Mouse (Mus musculus): Measurements from ENCODE around the gene Iqcf6. TPM values are rescaled to one million over a fixed set of nuclear protein-coding genes. Genes with fewer than 3 reads are reported as not detected.

Gene Iqcf6
- total and polyA plus RNA-seq, 3 experiments, result not detected

DNA sequence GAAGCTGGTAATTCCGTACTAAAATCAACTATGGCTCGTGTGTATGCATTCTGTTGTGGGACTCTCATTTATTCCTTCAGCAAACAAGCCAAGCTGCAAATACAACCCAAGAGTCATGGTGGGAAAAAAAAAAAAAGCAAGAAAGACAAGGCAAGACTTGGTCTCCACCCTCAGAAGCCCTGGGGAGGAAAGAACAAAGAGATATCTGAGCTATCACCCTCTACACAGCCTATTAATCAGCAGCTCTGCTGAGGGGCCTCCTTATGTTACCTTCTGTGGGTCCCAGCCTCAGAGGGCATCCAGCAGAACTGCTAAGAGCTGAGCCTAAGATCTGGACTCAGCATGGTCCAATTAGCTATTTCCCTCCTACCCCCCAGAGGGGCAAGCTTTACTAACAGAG is 47.5 kb downstream of the Iqcf6 start:
- Histone ChIP-seq H3K36me3 (ENCODE audit: control insufficient read depth in 1 of 2, insufficient read depth in 2 of 2, low read length in 2 of 2) (peaks cover 0 to 4% of the 10 kb centered on the region in 2 experiments), H3K27ac (ENCODE audit: control insufficient read depth, low read depth, low read length) (no peak overlapping the region), H3K4me1 (ENCODE audit: control insufficient read depth in 1 of 2, insufficient read depth in 2 of 2, low read length in 2 of 2) (peaks cover 0 to 1% of the 10 kb centered on the region in 2 experiments; a peak in 1 of 4 replicates)

GRCm38 (mm10) chr9:106675480-106675879 is 49.1 kb downstream of the Iqcf6 start:
- DNase-seq (ENCODE audit: low read depth, low spot score), result peak; percentile 82
- no peak for TF ChIP-seq MXI1 (IDR thresholded peaks at IDR 0.05; ENCODE audit: low read depth, low read length)
- TF ChIP-seq ZMIZ1 (IDR thresholded peaks at IDR 0.05; ENCODE audit: low read depth, low read length), result no peak
- no peak for TF ChIP-seq ZKSCAN1 (IDR thresholded peaks at IDR 0.05; ENCODE audit: low read depth, low read length)
- TF ChIP-seq UBTF (IDR thresholded peaks at IDR 0.05; ENCODE audit: borderline replicate concordance, insufficient read depth, low read depth, low read length), result no peak
- no peak for TF ChIP-seq CHD2 (IDR thresholded peaks at IDR 0.05; ENCODE audit: low read length)
- TF ChIP-seq RAD21 (IDR thresholded peaks at IDR 0.05; ENCODE audit: low read depth, low read length), result peak; percentile 89
- peak; percentile 47 for TF ChIP-seq SIN3A (IDR thresholded peaks at IDR 0.05; ENCODE audit: low read length)
- TF ChIP-seq EP300 (IDR thresholded peaks at IDR 0.05; ENCODE audit: low read depth in 1 of 2, low read length in 2 of 2), result no peak
- no peak for TF ChIP-seq TAL1 (IDR thresholded peaks at IDR 0.05; ENCODE audit: low read length)
- 0 out of 2 replicates have a peak, but pooled peaks have one; percentile 18 for TF ChIP-seq USF1 (IDR thresholded peaks at IDR 0.05; ENCODE audit: low read depth, low read length)
- TF ChIP-seq NRF1 (IDR thresholded peaks at IDR 0.05; ENCODE audit: insufficient read depth, low read depth, low read length, poor library complexity, severe bottlenecking), result no peak
- no peak for TF ChIP-seq MAZ (IDR thresholded peaks at IDR 0.05; ENCODE audit: low read depth, low read length)
- no peak for TF ChIP-seq ZNF384 (IDR thresholded peaks at IDR 0.05; ENCODE audit: low read depth, low read length)
- TF ChIP-seq SMC3 (IDR thresholded peaks at IDR 0.05; ENCODE audit: low read depth, low read length), result peak; percentile 70
- no peak for TF ChIP-seq TBP (IDR thresholded peaks at IDR 0.05; ENCODE audit: low read depth, low read length)
- no peak for TF ChIP-seq MEF2A (IDR thresholded peaks at IDR 0.05; ENCODE audit: extremely low read depth, insufficient replicate concordance, low read depth, low read length, poor library complexity, severe bottlenecking)
- TF ChIP-seq MAFK (IDR thresholded peaks at IDR 0.05; ENCODE audit: borderline replicate concordance, low read depth, low read length), result no peak
- TF ChIP-seq USF2 (IDR thresholded peaks at IDR 0.05; ENCODE audit: borderline replicate concordance in 1 of 2, insufficient read depth in 1 of 2, low read depth in 1 of 2, low read length in 2 of 2), result no peak
- no peak for TF ChIP-seq E2F4 (IDR thresholded peaks at IDR 0.05; ENCODE audit: borderline replicate concordance, low read depth, low read length)
- no peak for TF ChIP-seq KAT2A (conservative IDR thresholded peaks at IDR 0.05; ENCODE audit: low read depth, low read length)
- no peak for TF ChIP-seq GATA1 (IDR thresholded peaks at IDR 0.05; ENCODE audit: low read depth, low read length)
- no peak for TF ChIP-seq MYC (IDR thresholded peaks at IDR 0.05; ENCODE audit: low read depth, low read length)
- no peak for TF ChIP-seq MAX (IDR thresholded peaks at IDR 0.05; ENCODE audit: low read length)
- no peak for TF ChIP-seq RCOR1 (IDR thresholded peaks at IDR 0.05; ENCODE audit: low read depth, low read length)
- no peak for TF ChIP-seq POLR2AphosphoS2 (IDR thresholded peaks at IDR 0.05; ENCODE audit: low read length)
- TF ChIP-seq BHLHE40 (IDR thresholded peaks at IDR 0.05; ENCODE audit: borderline replicate concordance, low read depth, low read length), result no peak
- no peak for TF ChIP-seq GABPA (IDR thresholded peaks at IDR 0.05; ENCODE audit: low read depth, low read length)
- TF ChIP-seq JUND (IDR thresholded peaks at IDR 0.05; ENCODE audit: low read depth, low read length), result no peak
- TF ChIP-seq ZC3H11A (IDR thresholded peaks at IDR 0.05; ENCODE audit: low read depth, low read length), result peak; percentile 63
- TF ChIP-seq TCF12 (IDR thresholded peaks at IDR 0.05; ENCODE audit: low read depth, low read length), result no peak

More for the DNA sequence above, 47.5 kb downstream of the Iqcf6 start:
- Histone ChIP-seq H3K9ac (ENCODE audit: control insufficient read depth, low read depth, low read length, poor library complexity, severe bottlenecking) (no peak overlapping the region), H3K9me3 (replicated peaks; ENCODE audit: insufficient read depth, low read length) (no peaks in the 10 kb centered on the region), H3K79me2 (ENCODE audit: control insufficient read depth, insufficient read depth, low read length, poor library complexity) (no peaks in the 10 kb centered on the region), H3K4me3 (ENCODE audit: control insufficient read depth in 1 of 2, insufficient read depth in 1 of 2, low read depth in 2 of 2, low read length in 2 of 2) (no peak overlapping the region), H3K27me3 (ENCODE audit: control insufficient read depth in 1 of 2, insufficient read depth in 2 of 2, low read length in 2 of 2) (no peaks in the 10 kb centered on the region)
- DNase-seq (ENCODE audit: low read depth, low spot score), result peak; percentile 49
- TF ChIP-seq EP300 (IDR thresholded peaks at IDR 0.05; ENCODE audit: low read depth in 1 of 2, low read length in 2 of 2), result peak; percentile 47 to 62; a peak in 2 of 4 replicates
- no peak for TF ChIP-seq KAT2A (conservative IDR thresholded peaks at IDR 0.05; ENCODE audit: low read depth, low read length)
- peak; percentile 83 for TF ChIP-seq ZNF384 (IDR thresholded peaks at IDR 0.05; ENCODE audit: low read depth, low read length)
- no peak for TF ChIP-seq POLR2AphosphoS5 (IDR thresholded peaks at IDR 0.05; ENCODE audit: borderline replicate concordance, low read depth, low read length)
- TF ChIP-seq USF1 (IDR thresholded peaks at IDR 0.05; ENCODE audit: low read depth, low read length), result no peak
- TF ChIP-seq TCF12 (IDR thresholded peaks at IDR 0.05; ENCODE audit: low read depth, low read length), result 0 out of 2 replicates have a peak, but pooled peaks have one; percentile 37

More at GRCm38 (mm10) chr9:106675480-106675879, 49.1 kb downstream of the Iqcf6 start:
- Histone ChIP-seq H3K9me3 (replicated peaks; ENCODE audit: insufficient read depth, low read length) (no peaks in the 10 kb centered on the region), H3K4me1 (ENCODE audit: control insufficient read depth in 1 of 2, insufficient read depth in 2 of 2, low read length in 2 of 2) (peaks cover 0 to 1% of the 10 kb centered on the region in 2 experiments; a peak in 1 of 4 replicates), H3K9ac (ENCODE audit: control insufficient read depth, low read depth, low read length, poor library complexity, severe bottlenecking) (no peak overlapping the region), H3K27me3 (ENCODE audit: control insufficient read depth in 1 of 2, insufficient read depth in 2 of 2, low read length in 2 of 2) (no peaks in the 10 kb centered on the region), H3K27ac (ENCODE audit: control insufficient read depth, low read depth, low read length) (no peak overlapping the region), H3K36me3 (ENCODE audit: control insufficient read depth in 1 of 2, insufficient read depth in 2 of 2, low read length in 2 of 2) (peaks cover 0 to 4% of the 10 kb centered on the region in 2 experiments), H3K4me3 (ENCODE audit: control insufficient read depth in 1 of 2, insufficient read depth in 1 of 2, low read depth in 2 of 2, low read length in 2 of 2) (no peak overlapping the region), H3K79me2 (ENCODE audit: control insufficient read depth, insufficient read depth, low read length, poor library complexity) (no peaks in the 10 kb centered on the region)

Data from MEL (cell line).